Mouse (Mus musculus) spleen, adult 2 months (tissue): Measurements from ENCODE around the gene Gtf2ird1.

Experiments
- CTCF ChIP-seq: fragments of 200-500 bp; IDR thresholded peaks from 2 replicates; pipeline ENCODE4 v1.5.1; 2011; ENCODE audit warnings: mild to moderate bottlenecking, inconsistent platforms; ENCODE audit not compliant: insufficient read depth, insufficient read length, insufficient replicate concordance; ENCODE audit errors: extremely low read depth
- POLR2A ChIP-seq: fragments of 200-500 bp; IDR thresholded peaks from 2 replicates; pipeline ENCODE4 v1.6.1; 2011; ENCODE audit warnings: low read depth, low read length, inconsistent platforms

DNA sequence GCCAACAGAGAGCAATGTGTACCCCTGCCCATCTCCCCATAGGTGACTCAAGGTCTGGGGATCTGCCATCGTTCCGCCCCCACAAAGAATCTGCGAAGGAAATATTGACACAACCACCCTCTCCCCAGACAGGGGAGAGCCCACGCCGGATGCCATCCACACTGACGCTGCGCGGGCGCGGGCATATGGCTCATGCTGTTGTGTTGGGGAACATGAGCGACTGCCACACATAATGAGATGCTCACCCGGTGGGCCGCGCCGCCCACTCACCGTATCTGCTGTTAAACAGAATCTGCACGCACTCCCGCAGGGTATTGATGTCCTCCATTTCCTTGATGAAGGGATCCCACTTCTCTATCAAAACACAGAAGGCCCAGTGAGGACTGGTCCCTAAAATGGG is 54.7 kb downstream of the Gtf2ird1 start:
- no peak for TF ChIP-seq POLR2A
- TF ChIP-seq CTCF: no peak
